Mouse (Mus musculus): Measurements from ENCODE around the gene Emilin2.

Emilin2 gene

GRCm38 (mm10) chr17:71265336-71266051, 46.3 kb downstream of the Emilin2 start:
- no peak for DNase-seq (ENCODE audit: low read depth, low spot score)

GRCm38 (mm10) chr17:71264739-71265138, 47.0 kb downstream of the Emilin2 start:
- DNase-seq (ENCODE audit: low read depth, low spot score) = no peak

- no peak for DNase-seq (ENCODE audit: low read depth, low spot score)
These were observed 48.6 kb downstream of the Emilin2 start for GRCm38 (mm10) chr17:71263136-71263535.

- DNase-seq (ENCODE audit: low read depth, low spot score) = no peak
These were observed 51.1 kb downstream of the Emilin2 start for GRCm38 (mm10) chr17:71260658-71261057.

GRCm38 (mm10) chr17:71259727-71260126, 52.1 kb downstream of the Emilin2 start:
- DNase-seq (ENCODE audit: low read depth, low spot score) = no peak

- no peak for DNase-seq (ENCODE audit: low read depth, low spot score)
These were observed 54.8 kb downstream of the Emilin2 start for GRCm38 (mm10) chr17:71256806-71257536.

- DNase-seq (ENCODE audit: low read depth, low spot score) = no peak
These were observed 55.6 kb downstream of the Emilin2 start for GRCm38 (mm10) chr17:71256068-71256615.

GRCm38 (mm10) chr17:71254736-71255135, 57.0 kb downstream of the Emilin2 start:
- peak; percentile 60 for DNase-seq (ENCODE audit: low read depth, low spot score)

- DNase-seq (ENCODE audit: low read depth, low spot score) = no peak
These were observed 57.7 kb downstream of the Emilin2 start for GRCm38 (mm10) chr17:71254106-71254505.

- DNase-seq (ENCODE audit: low read depth, low spot score) = no peak
These were observed 58.4 kb downstream of the Emilin2 start for GRCm38 (mm10) chr17:71253391-71253790.

GRCm38 (mm10) chr17:71252101-71252500, 59.7 kb downstream of the Emilin2 start:
- no peak for DNase-seq (ENCODE audit: low read depth, low spot score)

GRCm38 (mm10) chr17:71251601-71252001, 60.2 kb downstream of the Emilin2 start:
- no peak for DNase-seq (ENCODE audit: low read depth, low spot score)

GRCm38 (mm10) chr17:71250819-71251600, 60.8 kb downstream of the Emilin2 start:
- DNase-seq (ENCODE audit: low read depth, low spot score) = no peak

GRCm38 (mm10) chr17:71250046-71250445, 61.7 kb downstream of the Emilin2 start:
- no peak for DNase-seq (ENCODE audit: low read depth, low spot score)

- DNase-seq (ENCODE audit: low read depth, low spot score) = no peak
These were observed 62.8 kb downstream of the Emilin2 start for GRCm38 (mm10) chr17:71248963-71249362.

GRCm38 (mm10) chr17:71246022-71246421, 65.8 kb downstream of the Emilin2 start:
- DNase-seq (ENCODE audit: low read depth, low spot score) = no peak

- no peak for DNase-seq (ENCODE audit: low read depth, low spot score)
These were observed 66.6 kb downstream of the Emilin2 start for GRCm38 (mm10) chr17:71245133-71245532.

- no peak for DNase-seq (ENCODE audit: low read depth, low spot score)
These were observed 69.1 kb downstream of the Emilin2 start for GRCm38 (mm10) chr17:71242666-71243065.

GRCm38 (mm10) chr17:71240811-71241210, 71.0 kb downstream of the Emilin2 start:
- DNase-seq (ENCODE audit: low read depth, low spot score) = no peak

- no peak for DNase-seq (ENCODE audit: low read depth, low spot score)
These were observed 73.3 kb downstream of the Emilin2 start for GRCm38 (mm10) chr17:71238494-71238893.

GRCm38 (mm10) chr17:71235229-71235958, 76.4 kb downstream of the Emilin2 start:
- no peak for DNase-seq (ENCODE audit: low read depth, low spot score)
